8 mouse cellular contexts compared by ENCODE assay signal in genomic region chr10:3572723-3573649, GRCm38 (mm10). TPM values are rescaled to one million over a fixed set of nuclear protein-coding genes. Genes with fewer than 3 reads are reported as not detected.
DNase-seq lines count a peak whose midpoint lies in the region; ATAC-seq and TF ChIP-seq lines count a peak whose summit lies in the region.

No protein-coding gene starts in this region.

- WGBS in stomach, postnatal 0 days: 55% methylated on average over 10 of the region's 10 CpGs

- H3K9me3 ChIP-seq in stomach, postnatal 0 days (ENCODE audit: control insufficient read depth, low read length): no peaks in the 10 kb centered on the region

- H3K27me3 ChIP-seq in Patski: peaks cover 5% of the 10 kb centered on the region
- no peaks in the 10 kb centered on the region for H3K27me3 ChIP-seq in stomach, postnatal 0 days (ENCODE audit: control insufficient read depth, insufficient read depth, low read length)

- no peak overlapping the region for H3K27ac ChIP-seq in stomach, postnatal 0 days (replicated peaks)

- TF ChIP-seq EP300 in stomach, postnatal 0 days (optimal IDR thresholded peaks at IDR 0.05): no peak

- in situ Hi-C loops in Patski (cut with MboI; ENCODE audit: low pct_unique_long_range_greater_than_20kb): no loop called here

- no peaks in the 10 kb centered on the region for H3K36me3 ChIP-seq in stomach, postnatal 0 days (ENCODE audit: control insufficient read depth, insufficient read depth, low read length)

- no peak overlapping the region for H3K4me3 ChIP-seq in stomach, postnatal 0 days (ENCODE audit: low read depth, low read length)

- DNase-seq in 416B (ENCODE audit: low read depth) (peak; percentile 60), Patski (ENCODE audit: low read depth, low spot score) (no peak)
- DNase-seq in fibroblast of lung, adult 2 months (ENCODE audit: low read depth): peak; percentile 21
- peak; percentile 48 to 55 for DNase-seq in heart, postnatal 36 days
- DNase-seq in layer of hippocampus, adult 8-10 months (ENCODE audit: low spot score in 2 of 2): peak; percentile 33 to 36
- peak; percentile 26 for DNase-seq in stomach, postnatal 0 days (ENCODE audit: low spot score)
- no peak for DNase-seq in natural killer cell, adult 2 months (ENCODE audit: low spot score in 2 of 2)

- POLR2A ChIA-PET in Patski (lab: Charles Lee): no interaction called here

- H3K4me1 ChIP-seq in stomach, postnatal 0 days (replicated peaks; ENCODE audit: control insufficient read depth, insufficient read depth): no peaks in the 10 kb centered on the region

- no peak for ATAC-seq in Patski
- peak; percentile 90 for ATAC-seq in megakaryocyte progenitor cell, adult 5-6 weeks (replicated peaks; ENCODE audit: poor library complexity)
- ATAC-seq in stomach, postnatal 0 days (ENCODE audit: low FRiP score, low TSS enrichment): peak; percentile 77

- H3K4me2 ChIP-seq in stomach, postnatal 0 days (replicated peaks; ENCODE audit: low read depth): no peak overlapping the region

- CTCF ChIA-PET in Patski (lab: Charles Lee): interaction anchor here (1.0 to 1.2 kb wide), 2 partner anchors 11 to 371 kb away, joined by 3 read pairs; no protein-coding TSS in a partner anchor

- no peak overlapping the region for H3K9ac ChIP-seq in stomach, postnatal 0 days (ENCODE audit: low read length)

- TF ChIP-seq CTCF in Patski (IDR thresholded peaks at IDR 0.05): peak; percentile 63
- peak; percentile 84 for TF ChIP-seq CTCF in stomach, postnatal 0 days (IDR thresholded peaks at IDR 0.05; ENCODE audit: low read depth)

- intact Hi-C loops in heart, postnatal 36 days (cut with DNase I): loop anchor here (1.0 to 5.0 kb wide), 4 partner anchors 59 to 372 kb away; no protein-coding TSS in a partner anchor

RNA-seq across cellular contexts. Expression of gene Iyd, which starts 32.9 kb away (rescaled TPM):
- polyA plus RNA-seq in Patski (2021): not detected
- total RNA-seq in heart, postnatal 36 days (2021): not detected
- 1 to 10 TPM; 3.2 to 5.5 (median 4.3) TPM for total RNA-seq in layer of hippocampus, adult 8-10 months (2022)
- not detected in 2 replicates for total RNA-seq in megakaryocyte progenitor cell, adult 5-6 weeks (2015)
- total RNA-seq in megakaryocyte progenitor cell, adult 5-6 weeks (2017): not detected in 2 replicates
- 33.5 and 35.5 TPM in 2 replicates for polyA plus RNA-seq in stomach, postnatal 0 days (2015; fragmentation: Nextera tagmentation; extraction: Ambion mirVana)

Comparison
In these comparisons a context has a peak if more than half of its experiments do, and no peak if none do; other contexts are left out.
1. DNase-seq: peak in 416B (single experiment), fibroblast of lung, adult 2 months (single experiment), heart, postnatal 36 days (2 of 2), layer of hippocampus, adult 8-10 months (2 of 2) and stomach, postnatal 0 days (single experiment); none in Patski (single experiment) and natural killer cell, adult 2 months (0 of 2).